Mouse (Mus musculus) liver, adult 2 months (tissue): ENCODE data around the gene Cers1.

ENCODE experiments used
- CTCF ChIP-seq: fragments of 200-500 bp; IDR thresholded peaks from 2 replicates; pipeline ENCODE4 v1.5.1; 2011; ENCODE audit warnings: low read depth, low read length, control low read depth
- POLR2A ChIP-seq: fragments of 200-500 bp; IDR thresholded peaks from 2 replicates; pipeline ENCODE4 v1.6.1; 2011; ENCODE audit warnings: low read length, control low read depth; ENCODE audit not compliant: insufficient read depth; ENCODE audit errors: extremely low read depth

- no peak for TF ChIP-seq POLR2A
- peak; percentile 53 for TF ChIP-seq CTCF
Measured at GRCm38 (mm10) chr8:70268799-70269565, 46.6 kb upstream of the Cers1 start.
